Mouse (Mus musculus) C2C12 (cell line): ENCODE data around the gene Pigu. TPM values are rescaled to one million over a fixed set of nuclear protein-coding genes. Genes with fewer than 3 reads are reported as not detected.

Experiments
- H3K27me3 ChIP-seq: one replicate; pipeline ENCODE4 v1.6.1; 2011; ENCODE audit not compliant: control insufficient read depth, insufficient read depth, insufficient read length
- H3K36me3 ChIP-seq: one replicate; pipeline ENCODE4 v1.6.1; 2011; ENCODE audit not compliant: control insufficient read depth, insufficient read depth
- H3K4me3 ChIP-seq: one replicate; pipeline ENCODE4 v1.5.1; 2011; ENCODE audit warnings: mild to moderate bottlenecking, control low read depth; ENCODE audit not compliant: poor library complexity, insufficient read depth, severe bottlenecking
- H3K79me2 ChIP-seq: one replicate; pipeline ENCODE4 v1.6.1; 2011; ENCODE audit not compliant: control insufficient read depth, insufficient read depth
- H3K79me3 ChIP-seq: one replicate; pipeline ENCODE4 v1.6.1; 2011; ENCODE audit warnings: low read depth, control low read depth
- H3ac ChIP-seq: one replicate; pipeline ENCODE3; 2011; ENCODE audit warnings: low read depth; ENCODE audit not compliant: control insufficient read depth, insufficient read length
- CEBPB ChIP-seq: IDR thresholded peaks from one replicate; pipeline ENCODE4 v1.6.1; 2011; ENCODE audit warnings: low read depth, mild to moderate bottlenecking, control low read depth, moderate library complexity
- CTCF ChIP-seq: IDR thresholded peaks from one replicate; pipeline ENCODE4 v1.5.1; 2011; ENCODE audit not compliant: control insufficient read depth, insufficient read depth, insufficient read length
- FOSL1 ChIP-seq: IDR thresholded peaks from one replicate; pipeline ENCODE4 v1.8.0; 2011; ENCODE audit warnings: mild to moderate bottlenecking, low read length; ENCODE audit not compliant: poor library complexity, insufficient read depth, severe bottlenecking
- MAX ChIP-seq: IDR thresholded peaks from one replicate; pipeline ENCODE4 v1.6.1; 2011; ENCODE audit warnings: mild to moderate bottlenecking, control low read depth
- MYOD1 ChIP-seq: IDR thresholded peaks from one replicate; pipeline ENCODE4 v1.6.1; 2011; ENCODE audit warnings: low read depth; ENCODE audit not compliant: control insufficient read depth, insufficient read length
- MYOG ChIP-seq: IDR thresholded peaks from one replicate; pipeline ENCODE4 v1.6.1; 2011; ENCODE audit not compliant: control insufficient read depth, insufficient read length; ENCODE audit errors: extremely low read depth
- USF1 ChIP-seq: IDR thresholded peaks from one replicate; pipeline ENCODE4 v1.6.1; 2011; ENCODE audit warnings: low read depth, mild to moderate bottlenecking, control low read depth, moderate library complexity
- polyA plus RNA-seq: library from polyadenylated mRNA; unstranded; fragments of >200 nt; fragmentation: generic; extraction: Trizol; gene quantifications from one replicate; pipeline ENCODE4 v1.2.1, GENCODE M21; 2012; ENCODE audit warnings: missing spikeins

Pigu gene
- polyA plus RNA-seq, 1 experiment: 30.7 TPM

DNA sequence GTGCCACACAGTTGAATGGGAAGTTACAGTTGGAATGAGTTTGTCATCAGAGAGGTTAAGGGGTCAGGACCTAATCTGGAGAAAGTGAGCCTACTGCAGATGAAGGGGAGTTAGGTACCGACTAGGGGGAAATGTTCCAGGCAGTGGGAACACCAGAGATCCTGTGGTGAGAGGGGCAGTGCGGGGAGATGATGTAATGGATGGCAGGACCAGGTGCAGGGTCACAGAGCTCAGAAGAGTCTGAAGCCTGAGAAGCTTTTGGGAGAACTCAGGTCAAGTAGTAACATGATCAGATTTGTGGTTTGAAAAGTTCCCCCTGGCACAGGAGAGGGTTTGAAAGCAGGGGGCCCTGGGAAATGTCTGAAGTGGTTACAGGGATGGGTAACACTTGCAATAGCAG lies 77.1 kb downstream of the Pigu start:
- H3K36me3 ChIP-seq: no peaks in the 10 kb centered on the region

GRCm38 (mm10) chr2:155279163-155279562 lies 78.1 kb downstream of the Pigu start:
- H3K27me3 ChIP-seq: no peaks in the 10 kb centered on the region

More for the DNA sequence above, 77.1 kb downstream of the Pigu start:
- Histone ChIP-seq H3K27me3 (no peaks in the 10 kb centered on the region), H3ac (no peak overlapping the region), H3K4me3 (no peak overlapping the region), H3K79me3 (no peaks in the 10 kb centered on the region), H3K79me2 (no peaks in the 10 kb centered on the region)
- no peak for TF ChIP-seq USF1
- TF ChIP-seq CEBPB: no peak
- peak; percentile 73 for TF ChIP-seq MYOD1
- no peak for TF ChIP-seq CTCF
- TF ChIP-seq FOSL1: no peak
- no peak for TF ChIP-seq MAX
- no peak for TF ChIP-seq MYOG

DNA sequence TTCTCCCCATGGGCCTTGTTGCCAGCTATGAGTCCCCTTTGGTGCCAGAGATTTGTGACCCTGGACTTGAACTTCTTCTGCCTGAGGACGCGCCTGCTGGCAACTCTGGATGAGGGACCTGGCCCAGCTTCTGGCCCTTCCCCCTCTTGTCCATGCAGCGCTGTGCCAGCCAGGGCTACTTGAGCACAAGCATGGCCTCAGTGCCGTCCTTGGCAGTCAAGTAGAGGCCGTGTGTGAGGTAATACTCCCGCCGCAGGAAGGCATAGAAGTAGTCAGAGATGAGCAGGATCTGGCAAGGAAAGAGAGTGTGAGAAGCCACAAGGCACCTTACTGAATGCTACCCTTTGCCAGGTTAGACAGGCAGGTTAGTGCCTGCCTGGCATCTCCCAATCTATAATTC lies 78.9 kb downstream of the Pigu start:
- TF ChIP-seq USF1: no peak
- no peak for TF ChIP-seq CTCF
- TF ChIP-seq MYOD1: no peak
- TF ChIP-seq MAX: no peak
- no peak for TF ChIP-seq FOSL1
- TF ChIP-seq MYOG: no peak
- TF ChIP-seq CEBPB: no peak
- no peaks in the 10 kb centered on the region for H3K79me3 ChIP-seq
- no peaks in the 10 kb centered on the region for H3K79me2 ChIP-seq
- H3K36me3 ChIP-seq: no peaks in the 10 kb centered on the region
- H3K4me3 ChIP-seq: no peak overlapping the region
- H3K27me3 ChIP-seq: no peaks in the 10 kb centered on the region
- no peak overlapping the region for H3ac ChIP-seq

More at GRCm38 (mm10) chr2:155279163-155279562, 78.1 kb downstream of the Pigu start:
- H3K4me3 ChIP-seq: no peak overlapping the region
- H3K79me3 ChIP-seq: no peaks in the 10 kb centered on the region
- H3K79me2 ChIP-seq: no peaks in the 10 kb centered on the region
- no peak overlapping the region for H3ac ChIP-seq
- no peaks in the 10 kb centered on the region for H3K36me3 ChIP-seq
- TF ChIP-seq MYOD1 (no peak), USF1 (no peak), CTCF (no peak), MAX (no peak), MYOG (no peak), CEBPB (no peak), FOSL1 (no peak)

GRCm38 (mm10) chr2:155277721-155278120 lies 79.5 kb downstream of the Pigu start:
- no peaks in the 10 kb centered on the region for H3K36me3 ChIP-seq
- H3K79me2 ChIP-seq: no peaks in the 10 kb centered on the region
- H3ac ChIP-seq: no peak overlapping the region
- TF ChIP-seq MYOD1 (no peak), CEBPB (no peak), FOSL1 (no peak), USF1 (no peak), CTCF (no peak), MAX (no peak), MYOG (no peak)
- H3K79me3 ChIP-seq: no peaks in the 10 kb centered on the region
- no peak overlapping the region for H3K4me3 ChIP-seq
- H3K27me3 ChIP-seq: no peaks in the 10 kb centered on the region

GRCm38 (mm10) chr2:155276621-155277175 lies 80.5 kb downstream of the Pigu start:
- no peaks in the 10 kb centered on the region for H3K27me3 ChIP-seq
- H3ac ChIP-seq: peak overlapping the region; percentile 72
- H3K79me2 ChIP-seq: no peaks in the 10 kb centered on the region
- no peaks in the 10 kb centered on the region for H3K79me3 ChIP-seq
- no peaks in the 10 kb centered on the region for H3K36me3 ChIP-seq
- peak overlapping the region; percentile 76 for H3K4me3 ChIP-seq
- no peak for TF ChIP-seq FOSL1

DNA sequence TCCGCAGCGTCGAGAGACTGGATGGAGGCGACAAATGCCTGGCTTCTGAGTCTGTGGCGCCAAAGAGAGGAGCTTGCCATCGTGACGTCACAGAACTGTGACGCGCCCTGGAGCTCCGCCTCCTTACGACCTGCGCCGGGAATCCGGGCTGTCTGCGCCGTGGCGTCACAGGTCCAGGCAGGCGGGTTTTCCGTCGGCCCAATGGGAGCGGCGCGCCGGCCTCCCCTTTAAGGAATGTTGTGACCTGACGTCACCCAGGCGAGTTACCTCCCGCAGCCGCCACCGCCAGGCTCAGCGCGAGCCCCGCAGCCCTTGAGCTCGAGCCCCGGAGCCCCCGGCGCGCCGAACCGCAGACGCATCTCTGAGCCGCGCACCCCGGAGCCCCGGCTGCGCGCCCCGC lies 81.0 kb downstream of the Pigu start, which contains the start of gene Map1lc3a:
TSS of gene Map1lc3a (plus strand) at position 103 of the 400 bp plus-strand sequence.
- Histone ChIP-seq H3K4me3 (peak within 1 kb of the TSS; percentile 76), H3K79me2 (no peaks in the 10 kb centered on the region), H3K79me3 (no peaks in the 10 kb centered on the region), H3ac (peak within 1 kb of the TSS; percentile 72), H3K27me3 (no peaks in the 10 kb centered on the region), H3K36me3 (no peaks in the 10 kb centered on the region)
- TF ChIP-seq MAX (peak; percentile 26), USF1 (no peak)
